ENCODE assay signal across 13 mouse cellular contexts in the genomic region with DNA sequence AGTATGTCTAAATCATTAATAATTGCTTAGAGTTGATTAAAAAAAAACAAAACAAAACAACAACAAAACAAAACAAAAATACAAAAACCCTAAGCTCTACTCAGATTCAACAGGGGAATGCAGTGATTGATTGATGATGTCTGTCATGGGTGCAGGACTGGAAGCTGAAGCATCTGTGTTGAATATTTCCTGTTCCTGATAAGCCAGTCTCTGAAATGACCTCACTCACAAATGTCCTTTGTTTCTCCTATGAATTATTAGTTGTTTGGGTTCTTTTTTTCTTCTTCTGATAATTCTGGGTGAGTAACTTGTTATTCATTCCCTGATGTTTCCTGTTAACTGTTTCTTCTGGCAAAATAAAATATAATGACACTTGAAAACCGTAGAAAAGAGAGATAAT.
"Had no signal": no experiment of that assay in that cellular context is flagged by ENCODE, and none has a peak within 500 bp of the region (broad histone marks: within the 10 kb centered on the region; RNA-seq: fewer than 3 reads in every experiment).

No protein-coding gene starts in this region.

- H3K36me3 ChIP-seq: intestine, embryonic 15.5 days had no signal

- DNase-seq: kidney, adult 11 months; kidney, postnatal 36 days; layer of hippocampus, postnatal 36 days; lung, adult 18-20 months; lung, postnatal 4 days; midbrain, embryonic 14.5 days; thymus, adult 18-20 months; thymus, postnatal 36 days had no signal

- H3K4me3 ChIP-seq: intestine, embryonic 15.5 days; left cerebral cortex, adult 2 months had no signal

- H3K4me1 ChIP-seq: intestine, embryonic 15.5 days had no signal

- H3K9ac ChIP-seq: intestine, embryonic 15.5 days; liver, embryonic 14.5 days had no signal

- H3K4me2 ChIP-seq: intestine, embryonic 15.5 days; liver, embryonic 11.5 days; midbrain, embryonic 11.5 days had no signal

- H3K27ac ChIP-seq: intestine, embryonic 15.5 days; left cerebral cortex, adult 2 months; liver, embryonic 14.5 days had no signal

- H3K27me3 ChIP-seq: intestine, embryonic 15.5 days had no signal

- ATAC-seq: intestine, embryonic 15.5 days had no signal
